Mouse (Mus musculus) right cerebral cortex, postnatal 14 days (tissue): ENCODE measurements at regions not wholly inside any gene's neighbourhood (a gene's known extent, or its start where the extent isn't known, plus 50 kb on each side); places are given as distances from the start of the nearest gene placed in this dataset.
A peak's percentile ranks its signal among the peaks of the same experiment; 100 is the strongest.

Experiments used
- DNase-seq: peaks from one replicate; pipeline ENCODE4 v3.0.0; 2022

GRCm38 (mm10) chr4:127619870-127620269, 261.9 kb upstream of the Gjb5 start:
- DNase-seq: no peak

- peak; percentile 22 for DNase-seq
Observed at GRCm38 (mm10) chr4:127612761-127613160, 254.8 kb upstream of the Gjb5 start.

GRCm38 (mm10) chr4:127600919-127601318, 242.9 kb upstream of the Gjb5 start:
- peak; percentile 66 for DNase-seq

GRCm38 (mm10) chr4:127598610-127599009, 240.6 kb upstream of the Gjb5 start:
- no peak for DNase-seq

GRCm38 (mm10) chr4:127594081-127594480, 236.1 kb upstream of the Gjb5 start:
- DNase-seq: no peak

- no peak for DNase-seq
Observed at GRCm38 (mm10) chr4:127591540-127591939, 233.6 kb upstream of the Gjb5 start.

GRCm38 (mm10) chr4:127586822-127587221, 228.8 kb upstream of the Gjb5 start:
- DNase-seq: no peak

GRCm38 (mm10) chr4:127576521-127576920, 218.5 kb upstream of the Gjb5 start:
- DNase-seq: no peak

GRCm38 (mm10) chr4:127562602-127563001, 204.6 kb upstream of the Gjb5 start:
- no peak for DNase-seq

- no peak for DNase-seq
Observed at GRCm38 (mm10) chr4:127558572-127558971, 200.6 kb upstream of the Gjb5 start.

- DNase-seq: no peak
Observed at GRCm38 (mm10) chr4:127552456-127553225, 194.7 kb upstream of the Gjb5 start.

GRCm38 (mm10) chr4:127549581-127549980, 191.6 kb upstream of the Gjb5 start:
- DNase-seq: no peak

GRCm38 (mm10) chr4:127549018-127549417, 191.0 kb upstream of the Gjb5 start:
- no peak for DNase-seq

GRCm38 (mm10) chr4:127545106-127545505, 187.1 kb upstream of the Gjb5 start:
- no peak for DNase-seq

GRCm38 (mm10) chr4:127543276-127543675, 185.3 kb upstream of the Gjb5 start:
- DNase-seq: no peak

GRCm38 (mm10) chr4:127542771-127543170, 184.8 kb upstream of the Gjb5 start:
- no peak for DNase-seq

GRCm38 (mm10) chr4:127536952-127537351, 179.0 kb upstream of the Gjb5 start:
- DNase-seq: peak; percentile 43

GRCm38 (mm10) chr4:127535630-127536029, 177.6 kb upstream of the Gjb5 start:
- no peak for DNase-seq

- no peak for DNase-seq
Observed at GRCm38 (mm10) chr4:127534411-127534810, 176.4 kb upstream of the Gjb5 start.

- no peak for DNase-seq
Observed at GRCm38 (mm10) chr4:127533726-127534125, 175.7 kb upstream of the Gjb5 start.

- no peak for DNase-seq
Observed at GRCm38 (mm10) chr4:127530779-127531178, 172.8 kb upstream of the Gjb5 start.

- no peak for DNase-seq
Observed at GRCm38 (mm10) chr4:127522151-127522550, 164.2 kb upstream of the Gjb5 start.

- DNase-seq: peak; percentile 41
Observed at GRCm38 (mm10) chr4:127517978-127518377, 160.0 kb upstream of the Gjb5 start.

GRCm38 (mm10) chr4:127517539-127517938, 159.6 kb upstream of the Gjb5 start:
- peak; percentile 25 for DNase-seq

GRCm38 (mm10) chr4:127509936-127510335, 152.0 kb upstream of the Gjb5 start:
- peak; percentile 65 for DNase-seq
